Mouse (Mus musculus) R1 (cell line): ENCODE results near the gene Nxph4.

Source experiments
- DNase-seq: peaks from one replicate; pipeline ENCODE4 v3.0.0-alpha.2; 2018; ENCODE audit warnings: low read depth, low spot score

The Nxph4 gene

DNA sequence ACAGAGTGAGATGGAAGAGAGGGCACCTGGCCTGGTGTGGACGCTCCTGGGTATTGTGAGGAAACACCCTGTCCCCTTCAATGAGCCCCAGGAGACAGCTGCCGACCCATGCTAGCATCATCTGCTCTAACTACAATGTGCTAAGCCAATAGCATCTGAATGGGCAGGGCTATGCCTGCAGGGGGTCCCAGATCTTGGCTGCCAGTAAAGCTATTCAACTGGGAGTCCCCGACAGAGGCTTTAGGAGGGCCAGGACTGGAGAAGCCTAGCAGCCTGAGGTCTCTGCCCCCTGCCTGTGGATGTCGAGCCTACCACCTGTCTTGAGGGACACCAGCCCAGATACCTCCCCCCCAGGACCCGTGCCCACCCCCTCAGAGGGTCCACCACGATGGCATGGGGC is 8.4 kb upstream of the Nxph4 start:
- no peak for DNase-seq

DNA sequence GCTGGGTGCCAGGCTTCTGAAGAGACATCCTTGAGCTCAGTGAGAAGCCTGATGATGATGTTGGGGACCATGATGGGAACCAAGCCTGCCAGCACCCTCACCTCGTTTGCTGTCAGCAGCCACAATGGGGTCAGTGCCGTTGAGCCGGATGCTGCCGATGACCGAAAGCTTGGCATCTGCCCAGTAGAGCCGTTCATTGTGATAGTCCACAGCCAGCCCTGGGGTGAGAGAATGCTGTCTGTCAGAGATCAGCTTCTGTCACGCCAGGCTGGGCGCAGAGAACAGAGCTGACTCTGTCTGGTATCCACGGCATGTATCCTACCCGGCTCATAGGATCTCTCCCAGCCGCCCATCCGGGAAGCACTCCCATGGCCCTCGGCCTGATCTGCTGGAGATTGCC is 7.7 kb upstream of the Nxph4 start:
- DNase-seq, result no peak

DNA sequence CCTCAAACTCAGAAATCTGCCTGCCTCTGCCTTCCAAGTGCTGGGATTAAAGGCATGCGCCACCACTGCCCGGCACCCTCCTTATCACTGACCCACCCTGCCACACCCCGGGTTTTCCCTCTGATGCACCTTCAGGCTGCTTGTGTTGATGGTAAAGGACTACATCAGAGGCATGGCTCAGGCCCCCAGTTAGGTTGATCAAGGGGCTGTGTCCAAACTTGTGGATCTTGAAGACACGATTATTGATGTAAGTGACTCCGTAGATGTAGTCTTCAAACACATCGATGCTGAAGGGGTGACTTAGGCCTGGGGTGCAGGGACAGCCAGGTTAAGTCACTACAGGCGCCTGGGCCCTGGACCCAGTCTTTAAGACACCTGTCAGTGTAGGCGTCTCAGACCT is 7.2 kb upstream of the Nxph4 start:
- no peak for DNase-seq

DNA sequence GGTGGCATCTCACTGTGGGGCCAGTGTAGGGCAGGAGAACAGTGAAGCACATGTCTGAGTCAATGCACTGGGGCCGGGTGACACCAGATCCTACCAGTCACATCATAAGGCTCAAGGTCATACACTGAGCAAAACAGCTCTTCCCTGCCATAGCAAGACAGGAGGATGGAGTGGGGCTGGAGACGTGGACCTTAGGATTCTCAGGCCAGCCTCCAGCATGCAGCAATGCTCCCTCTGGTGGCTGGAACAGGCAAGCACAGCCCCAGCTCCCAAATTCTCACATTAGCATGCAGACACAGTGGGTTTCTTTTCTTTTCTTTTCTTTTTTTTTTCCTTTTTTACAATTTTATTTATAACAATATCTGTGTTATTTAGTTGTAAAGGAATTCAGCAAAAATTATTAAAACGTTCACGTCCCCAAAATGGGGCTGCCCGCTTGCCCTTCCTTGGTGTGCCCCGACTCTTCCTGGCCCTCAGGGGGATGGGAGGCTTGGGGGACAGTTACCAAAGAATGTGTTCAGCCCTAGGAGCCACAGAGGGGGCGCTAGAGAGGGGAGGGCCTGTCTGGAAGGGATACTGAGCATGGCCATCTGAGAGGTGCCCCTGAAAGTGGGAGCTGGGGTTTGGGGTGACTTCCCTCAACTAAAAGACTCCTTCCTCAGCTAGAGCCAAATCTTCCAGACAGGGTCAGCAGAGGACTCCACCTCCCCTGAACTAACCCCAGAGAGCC is 3.7 kb upstream of the Nxph4 start:
- DNase-seq, result peak; percentile 82

DNA sequence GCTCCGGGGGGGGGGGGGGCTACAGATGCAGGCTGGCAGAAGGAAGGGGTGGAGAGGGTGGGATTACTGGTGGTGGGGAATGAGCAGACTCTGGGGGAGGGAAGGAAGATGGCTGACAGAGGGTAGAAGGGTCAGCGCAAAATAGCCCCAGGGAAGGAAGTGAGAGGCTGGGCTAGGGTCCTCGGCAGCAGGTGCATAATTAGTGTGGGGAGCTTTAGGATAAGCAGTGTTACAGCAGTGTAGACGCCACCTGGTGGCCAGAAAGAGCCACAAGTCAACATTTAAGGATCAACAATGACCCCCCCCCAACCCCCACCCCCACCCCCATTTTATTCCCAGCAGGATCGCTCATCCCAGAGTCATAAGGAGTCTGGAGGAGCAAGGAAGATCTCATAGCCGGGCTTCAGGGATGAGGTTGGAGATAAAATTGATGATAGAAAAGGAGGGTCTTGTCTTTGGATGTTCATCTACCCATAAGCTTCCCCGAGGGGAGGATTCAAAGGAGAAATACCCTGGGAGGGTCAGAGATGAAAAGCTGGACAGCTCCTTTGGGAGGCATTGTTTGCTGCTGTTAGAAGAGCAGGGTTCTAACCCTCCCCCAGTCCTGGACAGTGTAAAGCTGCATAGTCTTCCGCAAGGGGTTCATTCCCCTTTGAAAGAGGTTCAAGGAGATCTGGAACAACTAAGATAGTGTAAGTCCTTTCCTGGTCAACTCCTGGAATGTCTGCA is 2.4 kb upstream of the Nxph4 start:
- DNase-seq, result peak; percentile 79

DNA sequence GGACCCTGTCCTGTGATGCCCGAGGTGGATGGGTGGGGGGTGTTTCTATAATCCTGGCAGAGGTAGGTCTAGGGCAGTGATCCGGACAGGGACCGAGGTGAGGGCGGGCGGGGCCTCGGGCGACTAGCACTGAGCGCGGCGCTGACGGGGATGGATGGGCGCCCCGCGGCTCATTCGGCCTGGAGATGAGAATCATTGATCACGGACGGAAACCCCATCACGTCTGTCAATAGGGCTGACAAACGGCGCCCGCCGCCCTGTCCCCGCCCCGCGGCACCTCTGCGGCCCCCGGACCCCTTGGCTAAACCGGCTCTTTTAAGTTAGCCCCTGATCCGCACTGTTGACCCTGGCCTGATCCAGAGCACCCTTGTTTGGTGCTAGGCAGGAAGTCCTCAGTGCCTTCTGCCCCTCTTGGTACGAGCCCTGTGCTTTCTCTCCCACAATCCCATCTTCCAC is 598 bp upstream of the Nxph4 start:
- DNase-seq, result no peak

DNA sequence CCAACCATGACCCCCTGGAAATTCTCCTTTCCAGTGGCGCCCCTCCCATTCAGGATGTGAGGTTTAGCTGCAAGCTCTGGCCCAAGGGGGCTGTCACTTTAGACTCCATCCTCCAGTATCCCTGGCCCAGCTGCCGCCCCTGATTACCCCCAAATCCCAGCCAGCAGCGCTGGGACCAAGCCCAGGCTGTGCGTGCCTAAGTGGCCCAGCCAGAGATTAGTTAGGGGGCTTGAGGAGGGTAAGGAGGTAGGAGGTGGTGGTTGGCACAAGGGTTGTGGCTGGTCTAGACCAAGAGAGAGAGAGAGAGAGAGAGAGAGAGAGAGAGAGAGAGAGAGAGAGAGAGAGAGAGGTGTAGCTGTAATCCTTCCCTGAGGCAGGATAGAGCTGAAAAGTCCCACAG is 2.8 kb downstream of the Nxph4 start:
- DNase-seq, result no peak

DNA sequence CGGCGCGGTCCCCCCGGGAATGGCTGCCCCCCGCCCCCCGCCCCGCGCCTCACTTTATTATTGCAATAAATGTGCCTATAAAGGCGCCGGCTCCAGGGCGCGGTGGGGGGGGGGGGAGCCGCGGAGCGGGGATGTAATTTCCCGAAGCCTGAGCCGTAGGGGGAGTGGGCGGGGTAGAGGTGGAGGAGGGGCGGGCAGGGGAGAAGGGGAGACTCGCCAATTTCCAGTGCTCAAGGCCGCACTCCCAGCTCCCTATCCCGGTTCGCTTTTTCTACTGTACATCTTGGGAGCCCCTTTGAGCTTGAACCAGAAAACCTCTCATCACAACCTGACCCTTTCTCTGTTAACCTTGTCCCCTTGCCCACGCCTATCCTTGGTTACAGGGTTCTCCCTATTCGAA is 3.4 kb downstream of the Nxph4 start:
- DNase-seq, result no peak

DNA sequence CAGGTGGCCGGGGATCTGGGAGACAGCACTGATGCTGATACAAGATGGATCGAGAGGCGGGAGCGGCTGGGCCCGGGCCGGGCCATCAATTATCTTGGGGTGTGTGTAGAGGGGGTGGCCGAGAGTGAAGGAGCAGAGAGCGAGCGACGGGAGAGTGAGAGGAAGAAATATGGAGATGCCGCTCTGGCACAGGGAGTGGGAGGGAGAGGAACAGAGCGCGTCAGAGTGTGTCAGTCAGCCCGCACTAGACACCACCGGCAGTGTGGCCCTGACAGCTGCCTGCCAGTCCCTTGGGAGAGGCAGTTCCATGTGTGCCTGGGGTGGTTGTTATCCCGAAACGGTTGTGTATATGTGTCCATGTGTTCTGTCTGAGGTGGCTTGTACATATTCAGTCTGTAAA is 6.9 kb downstream of the Nxph4 start:
- DNase-seq, result no peak

DNA sequence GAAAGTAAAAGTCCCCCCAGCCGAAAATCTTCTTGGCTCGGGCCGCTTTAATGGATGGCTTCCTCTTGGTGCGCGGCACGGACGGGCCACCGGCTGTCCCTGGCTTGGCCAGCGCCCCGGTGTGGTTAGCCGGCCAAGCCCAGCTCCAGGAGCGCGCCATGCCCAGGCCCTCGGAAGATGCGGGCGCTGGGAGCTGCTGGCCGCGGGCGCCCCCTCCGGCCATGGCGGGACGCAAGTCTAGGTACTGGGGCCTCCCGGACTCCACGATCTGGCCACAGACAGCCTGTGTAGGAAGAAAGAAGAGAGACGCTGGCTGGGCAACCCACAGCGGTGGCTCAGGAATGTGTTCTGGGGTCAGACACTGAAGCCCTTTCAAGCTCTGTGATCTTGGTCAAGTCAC is 7.7 kb downstream of the Nxph4 start:
- peak; percentile 59 for DNase-seq

DNA sequence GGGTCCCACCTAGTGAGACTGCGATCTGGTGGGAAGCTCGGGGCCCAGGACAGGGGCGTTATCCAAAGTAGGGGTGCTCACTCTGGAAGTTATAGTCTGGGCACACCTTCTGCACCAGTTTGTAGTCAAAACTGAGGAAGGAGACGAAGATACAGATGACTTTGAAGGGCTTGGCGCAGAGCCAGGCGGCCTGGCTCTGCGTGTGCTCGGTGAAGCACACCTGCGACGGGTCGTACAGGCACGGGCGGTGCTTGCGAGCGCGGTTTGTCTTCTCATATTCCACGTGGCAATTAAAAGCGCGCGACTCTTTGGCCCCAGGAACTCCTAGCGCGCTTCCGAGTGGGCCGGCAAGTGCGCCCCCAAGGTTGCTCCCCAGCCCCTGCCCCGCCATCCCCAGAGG is 8.3 kb downstream of the Nxph4 start:
- DNase-seq, result peak; percentile 31

DNA sequence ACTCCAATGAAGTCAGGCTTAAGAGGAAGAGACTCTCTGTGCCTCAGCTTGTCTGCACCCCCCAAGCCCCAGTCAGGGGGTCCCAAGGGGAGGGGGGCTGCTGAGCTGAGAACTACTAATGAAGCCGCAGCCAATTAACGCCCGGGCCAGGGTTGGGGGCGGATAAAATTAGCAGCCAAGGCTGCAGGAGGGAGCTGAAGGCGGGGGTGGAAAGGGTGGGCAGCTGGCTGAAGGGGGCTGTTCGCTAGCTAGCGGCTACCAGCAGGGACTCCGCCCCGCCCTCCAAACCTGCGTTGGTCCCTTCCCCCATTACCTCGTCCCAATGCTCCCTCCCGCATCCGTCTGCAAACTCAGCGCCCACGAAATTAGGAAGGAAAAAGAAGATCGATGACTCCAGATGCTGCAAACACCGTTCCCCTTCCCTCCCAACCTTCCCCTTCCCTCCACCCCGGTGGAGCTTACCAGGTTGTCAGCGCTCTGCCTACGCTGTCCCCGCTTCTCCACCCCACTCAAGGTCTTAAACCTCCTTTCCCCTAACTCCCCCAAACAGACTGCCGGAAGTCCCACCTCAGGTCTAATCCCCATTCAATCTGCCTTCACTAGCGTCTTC is 9.6 kb downstream of the Nxph4 start:
- DNase-seq, result no peak

DNA sequence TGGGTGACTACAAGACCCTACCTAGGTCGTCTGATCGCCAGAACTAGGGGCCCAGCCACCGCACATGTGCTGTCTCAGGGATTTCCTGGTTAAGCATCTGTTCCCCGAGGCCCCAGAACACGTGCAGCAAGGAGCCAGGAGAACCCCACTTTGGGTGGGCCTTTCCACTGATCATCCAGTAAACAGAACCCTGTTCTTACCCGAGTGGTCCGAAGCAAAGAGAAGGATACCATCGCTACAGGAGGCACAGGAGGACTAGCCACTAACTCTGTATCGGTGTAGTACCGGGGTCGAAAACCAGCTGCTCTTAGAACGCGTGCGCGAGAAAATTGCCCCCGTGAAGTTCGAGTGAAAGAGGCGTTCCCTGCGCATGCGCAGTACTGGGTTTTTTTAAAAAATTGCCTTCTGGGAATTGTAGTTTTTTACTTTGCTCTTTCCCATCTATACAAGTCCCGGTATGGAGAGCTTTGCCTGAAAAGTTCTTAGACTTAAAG is 12.2 kb downstream of the Nxph4 start, which contains the start of gene Shmt2:
Shmt2 (minus strand) TSS at position 357 of the 494 bp plus-strand sequence.
- DNase-seq, result peak; percentile 96

DNA sequence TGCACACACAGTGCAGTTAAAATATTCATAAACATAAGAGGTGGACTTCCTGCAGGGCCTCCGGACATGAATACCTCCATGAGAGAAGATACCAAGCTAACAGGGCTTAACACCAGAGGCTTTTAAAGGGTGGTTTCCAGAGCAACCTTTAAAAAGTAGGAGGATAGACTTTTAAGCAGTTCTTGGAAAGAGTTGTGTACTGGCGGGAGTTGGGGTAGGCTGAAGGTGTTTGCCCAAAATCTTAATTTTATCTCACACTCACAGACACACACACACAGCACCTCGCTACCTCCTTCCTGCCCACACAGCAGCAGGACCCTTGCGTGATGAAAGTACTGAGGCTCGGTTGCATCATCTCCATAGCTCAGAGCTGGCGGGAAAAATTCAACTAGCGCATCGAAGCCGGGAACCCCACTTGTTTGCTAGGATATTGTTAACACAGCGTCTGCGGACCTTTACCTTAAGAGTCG is 12.7 kb downstream of the Nxph4 start:
- DNase-seq, result no peak

DNA sequence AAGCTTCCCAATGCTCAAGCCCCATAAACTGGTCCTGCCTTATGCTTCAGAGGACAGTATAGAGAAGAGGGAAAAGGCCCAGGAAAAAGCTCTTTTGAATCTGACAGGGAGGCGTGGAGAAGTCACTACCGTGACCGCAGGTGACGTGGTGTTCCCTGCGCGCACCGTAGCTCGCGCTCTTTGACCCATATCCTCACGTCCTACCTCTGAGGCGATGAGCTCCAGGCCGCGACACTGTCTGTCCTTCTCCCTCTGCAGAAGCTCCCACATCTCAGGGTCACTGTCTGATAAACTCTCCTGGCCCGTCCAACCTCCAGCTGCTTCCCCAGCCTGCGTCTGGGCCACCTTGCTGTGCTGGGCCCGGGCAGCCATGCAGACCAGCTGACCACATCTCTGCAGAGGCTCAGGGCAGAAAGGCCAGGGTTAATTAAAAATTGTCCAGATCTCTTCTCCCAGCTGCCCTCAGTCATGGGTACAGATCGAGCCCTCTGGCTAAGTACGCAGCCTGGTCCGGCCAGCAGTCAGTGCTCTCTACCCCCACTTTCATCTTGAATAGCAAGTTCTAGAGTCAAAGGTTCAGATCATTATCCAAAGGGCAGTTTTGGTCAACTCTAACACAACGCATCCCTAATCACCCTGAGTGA is 13.5 kb downstream of the Nxph4 start:
- no peak for DNase-seq

DNA sequence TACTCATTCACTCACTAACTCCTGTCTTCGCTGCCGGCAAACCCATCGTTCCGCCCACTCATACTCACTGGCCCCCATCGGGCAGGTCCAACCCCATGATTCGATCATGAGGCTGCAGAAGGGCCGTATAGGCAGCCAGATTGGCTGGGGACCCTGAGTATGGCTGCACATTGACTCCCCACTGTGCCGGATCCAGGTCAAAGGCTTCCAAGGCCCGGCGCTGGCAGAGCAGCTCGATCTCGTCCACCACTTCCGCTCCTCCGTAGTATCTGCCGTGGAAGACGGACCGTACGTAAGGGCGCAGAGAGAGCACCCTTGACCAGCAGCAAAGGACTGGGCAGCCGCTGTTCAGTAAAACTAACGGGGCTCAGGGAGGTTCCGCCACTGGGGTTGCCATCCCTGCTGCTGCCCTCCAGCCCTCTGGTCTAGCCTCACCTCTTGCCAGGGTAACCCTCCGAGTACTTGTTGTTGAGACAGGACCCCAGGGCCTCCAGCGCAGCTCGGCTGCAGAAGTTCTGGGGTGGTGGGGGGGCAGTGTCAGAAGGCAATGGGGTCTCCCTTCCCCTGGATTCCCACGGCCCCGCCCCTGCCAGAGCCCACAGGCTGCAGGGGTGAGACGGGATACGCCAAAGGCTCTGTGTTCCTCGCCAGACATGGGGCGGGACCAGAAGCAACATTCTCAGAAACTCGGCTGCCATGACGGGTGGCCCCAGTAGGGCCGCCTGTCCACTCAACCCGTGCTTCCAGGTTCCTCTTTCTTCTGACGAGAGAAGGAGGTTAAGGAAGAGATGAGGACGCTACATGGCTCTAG is 14.3 kb downstream of the Nxph4 start:
- DNase-seq, result peak; percentile 43

DNA sequence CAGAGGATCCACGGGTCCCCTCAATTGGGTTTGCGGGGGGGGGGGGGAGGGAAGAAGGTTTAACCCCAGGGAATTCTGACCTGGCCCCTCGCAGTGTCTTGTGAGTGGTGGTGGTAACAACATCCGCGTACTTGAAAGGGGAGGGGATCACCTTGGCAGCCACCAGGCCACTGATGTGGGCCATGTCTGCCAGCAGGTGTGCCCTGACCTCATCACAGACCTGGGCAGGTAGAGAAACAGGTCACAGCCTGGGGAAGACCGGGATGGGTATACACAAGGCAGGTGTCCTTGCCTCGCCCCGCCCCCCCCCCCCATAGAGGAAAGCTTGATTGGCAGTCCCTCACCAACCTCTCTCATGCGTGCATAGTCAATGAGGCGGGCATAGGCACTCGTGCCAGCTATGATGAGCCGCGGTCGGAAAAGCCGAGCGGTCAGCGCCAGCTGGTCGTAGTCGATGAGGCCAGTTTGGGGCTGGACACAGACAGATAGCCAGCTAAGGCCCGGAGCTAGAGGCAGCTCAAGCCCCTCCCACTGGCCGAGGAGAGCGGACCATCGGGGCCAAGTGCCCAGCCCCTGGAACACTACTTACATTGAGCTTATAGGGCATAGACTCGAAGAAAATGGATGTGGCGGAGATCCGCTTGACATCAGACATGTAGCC is 15.2 kb downstream of the Nxph4 start:
- DNase-seq, result no peak

DNA sequence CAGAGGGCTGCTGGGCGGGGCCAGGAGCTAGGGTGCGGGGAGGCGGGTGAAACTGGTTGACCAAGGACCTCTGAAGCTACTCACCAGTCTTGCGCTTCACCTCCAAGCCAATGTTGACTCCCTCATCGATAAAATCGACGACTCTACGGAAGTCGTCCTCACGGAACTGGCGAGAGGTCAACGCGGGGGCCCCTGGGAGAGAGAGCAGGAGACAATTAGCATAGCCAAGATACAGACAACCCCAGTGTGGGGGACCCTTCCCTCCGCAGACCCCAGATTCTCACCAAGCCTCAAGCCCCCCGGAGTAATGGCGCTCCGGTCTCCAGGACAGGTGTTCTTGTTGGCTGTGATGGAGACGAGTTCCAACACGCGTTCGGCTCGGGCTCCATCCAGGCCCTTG is 16.4 kb downstream of the Nxph4 start:
- DNase-seq, result no peak

DNA sequence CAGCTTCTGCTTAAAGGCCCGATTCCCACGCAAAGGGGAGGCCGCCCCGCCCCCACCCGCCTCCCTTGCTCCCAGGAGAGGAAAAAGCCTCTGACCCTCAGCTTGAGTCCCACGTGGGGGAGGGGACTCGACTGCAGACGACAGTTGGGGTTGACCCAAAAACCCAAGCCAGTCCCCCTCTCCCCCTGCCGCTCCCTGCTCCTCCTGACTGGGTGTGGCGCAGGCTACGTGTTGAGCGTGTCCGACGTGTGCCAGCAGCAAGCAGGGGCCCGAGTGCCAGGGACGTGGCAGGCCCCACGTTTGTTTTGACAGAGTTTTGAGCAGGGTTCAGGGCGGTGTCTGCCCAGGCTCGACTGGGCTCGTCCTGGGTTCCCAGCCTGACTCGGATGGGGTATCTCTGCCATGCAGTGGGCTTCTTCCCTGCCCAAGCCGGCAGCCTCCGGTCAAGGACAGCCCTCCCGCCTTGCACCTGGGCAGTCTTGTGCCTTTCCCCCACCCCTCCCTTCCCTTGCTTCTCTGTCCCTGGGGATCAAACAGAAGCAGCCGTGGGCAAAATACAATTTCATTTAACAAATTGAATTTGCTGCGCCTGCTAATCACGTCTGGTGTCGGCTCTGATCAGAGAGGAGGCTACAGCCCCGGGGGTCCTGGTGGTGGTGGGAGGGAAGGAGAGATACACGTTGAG is 17.6 kb downstream of the Nxph4 start:
- peak; percentile 62 for DNase-seq

DNA sequence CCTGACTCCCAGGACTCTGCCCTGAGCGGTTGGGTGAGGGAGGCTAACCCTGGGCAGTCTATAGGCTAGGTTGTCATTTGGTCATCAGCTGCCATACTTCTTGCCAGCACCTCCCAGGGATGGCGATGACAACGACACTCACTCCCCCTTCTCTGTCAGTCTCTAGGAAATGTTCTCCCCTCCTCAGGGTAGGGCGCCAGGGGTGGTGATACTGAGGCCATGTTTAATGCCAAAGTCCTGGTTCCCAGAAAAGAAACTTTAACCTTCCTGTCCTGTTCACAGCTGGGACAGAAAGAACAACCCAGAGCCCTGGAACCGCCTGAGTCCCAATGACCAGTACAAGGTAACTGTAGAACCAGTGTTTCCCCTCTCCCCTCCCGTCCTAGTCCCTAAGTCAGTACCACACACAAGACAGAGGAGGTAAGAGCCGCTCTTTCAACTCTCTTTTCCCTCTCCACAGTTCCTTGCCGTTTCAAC is 18.3 kb downstream of the Nxph4 start:
- no peak for DNase-seq
